Comparison of ENCODE assay signal across 21 mouse cellular contexts in the genomic region with DNA sequence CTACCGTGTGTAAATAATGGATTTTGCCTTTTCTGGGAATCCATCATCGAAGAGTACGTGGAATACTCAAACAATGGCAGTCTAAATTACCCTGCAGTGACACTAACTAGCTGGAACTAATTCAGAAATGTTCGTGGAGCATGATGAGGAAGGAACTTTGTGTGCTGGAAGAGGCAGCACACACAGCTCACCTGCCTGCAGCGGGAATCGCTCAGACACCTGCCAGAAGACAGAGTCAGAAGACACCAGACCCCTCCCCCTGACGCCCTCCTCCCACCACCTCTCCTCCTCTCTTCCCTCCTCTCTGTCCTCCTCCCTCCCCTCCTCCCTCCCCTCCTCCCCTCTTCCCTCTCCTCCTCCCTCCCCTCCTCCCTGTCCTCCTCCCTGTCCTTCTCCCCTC.
DNase-seq lines count a peak whose midpoint lies in the region; ATAC-seq and TF ChIP-seq lines count a peak whose summit lies in the region.
"Had no signal": no experiment of that assay in that cellular context is flagged by ENCODE, and none has a peak within 500 bp of the region (broad histone marks: within the 10 kb centered on the region; RNA-seq: fewer than 3 reads in every experiment).

No protein-coding gene starts in this region.

- no peak for DNase-seq in kidney, adult 8-10 months
- peak; percentile 16 for DNase-seq in testis, postnatal 14 days (ENCODE audit: low spot score)
- DNase-seq in testis, postnatal 10 days (ENCODE audit: low spot score), result no peak
- DNase-seq in hindbrain, postnatal 0 days (ENCODE audit: low spot score), result peak; percentile 48
- no peak for DNase-seq in cerebellum, adult 8-10 months
- DNase-seq in adrenal gland, adult 8-10 months, result no peak
- DNase-seq: adrenal gland, postnatal 10 days; kidney, postnatal 36 days; liver, postnatal 0 days; thymus, adult 2 months; thymus, postnatal 4 days had no signal

- H3K36me3 ChIP-seq in kidney, embryonic 15.5 days, result no peaks in the 10 kb centered on the region
- no peaks in the 10 kb centered on the region for H3K36me3 ChIP-seq in hindbrain, postnatal 0 days (ENCODE audit: insufficient read depth, low read length)
- H3K36me3 ChIP-seq: embryonic facial prominence, embryonic 10.5 days; limb, embryonic 12.5 days; stomach, embryonic 15.5 days had no signal

- H3K4me1 ChIP-seq in kidney, embryonic 15.5 days, result peaks cover 52% of the 10 kb centered on the region
- peaks cover 12% of the 10 kb centered on the region for H3K4me1 ChIP-seq in hindbrain, postnatal 0 days (ENCODE audit: insufficient read depth, low read length)

- H3K27ac ChIP-seq in kidney, embryonic 15.5 days, result no peak overlapping the region
- peak overlapping the region; percentile 34; the same call in 1 of the 2 replicates for H3K27ac ChIP-seq in hindbrain, postnatal 0 days
- H3K27ac ChIP-seq: embryonic facial prominence, embryonic 10.5 days; limb, embryonic 12.5 days; macrophage; stomach, embryonic 15.5 days had no signal

- 19% methylated on average over 7 of the region's 7 CpGs for WGBS in kidney, embryonic 15.5 days
- WGBS in hindbrain, postnatal 0 days, result 22% methylated on average over 7 of the region's 7 CpGs

- H3K9me3 ChIP-seq in kidney, embryonic 15.5 days (replicated peaks), result no peaks in the 10 kb centered on the region
- no peaks in the 10 kb centered on the region for H3K9me3 ChIP-seq in hindbrain, postnatal 0 days (ENCODE audit: low read length)
- H3K9me3 ChIP-seq: embryonic facial prominence, embryonic 10.5 days; limb, embryonic 12.5 days; stomach, embryonic 15.5 days had no signal

- no peak for ATAC-seq in kidney, embryonic 15.5 days (replicated peaks; ENCODE audit: low FRiP score)
- 0 out of 2 replicates have a peak, but pooled peaks have one; percentile 44 for ATAC-seq in hindbrain, postnatal 0 days
- ATAC-seq: intestine, embryonic 16.5 days; liver, postnatal 0 days; lung, postnatal 0 days had no signal

- H3K9ac ChIP-seq in kidney, embryonic 15.5 days, result no peak overlapping the region
- no peak overlapping the region for H3K9ac ChIP-seq in hindbrain, postnatal 0 days (replicated peaks; ENCODE audit: low read length)
- H3K9ac ChIP-seq: limb, embryonic 12.5 days; liver, postnatal 0 days; stomach, embryonic 15.5 days had no signal

- no peak overlapping the region for H3K4me3 ChIP-seq in kidney, embryonic 15.5 days (replicated peaks)
- no peak overlapping the region for H3K4me3 ChIP-seq in hindbrain, postnatal 0 days (ENCODE audit: low read length)
- H3K4me3 ChIP-seq: embryonic facial prominence, embryonic 10.5 days; limb, embryonic 12.5 days; myocyte; stomach, embryonic 15.5 days had no signal

- TF ChIP-seq CTCF in hindbrain, postnatal 0 days (IDR thresholded peaks at IDR 0.05; ENCODE audit: low read depth), result no peak

- H3K4me2 ChIP-seq in kidney, embryonic 15.5 days, result 0 out of 2 replicates have a peak overlapping the region, but pooled peaks have one; percentile 25
- peak overlapping the region; percentile 8; the same call in 1 of the 2 replicates for H3K4me2 ChIP-seq in hindbrain, postnatal 0 days (ENCODE audit: low read depth, low read length)
- H3K4me2 ChIP-seq: heart, embryonic 11.5 days; limb, embryonic 12.5 days; liver, embryonic 11.5 days; stomach, embryonic 15.5 days had no signal

- peaks cover 11% of the 10 kb centered on the region; the same call in 1 of the 2 replicates for H3K27me3 ChIP-seq in kidney, embryonic 15.5 days
- no peaks in the 10 kb centered on the region for H3K27me3 ChIP-seq in hindbrain, postnatal 0 days (ENCODE audit: insufficient read depth, low read length)

Comparison
In these comparisons a context has a peak if more than half of its experiments do, and no peak if none do; other contexts are left out.
1. DNase-seq: peak in testis, postnatal 14 days (single experiment) and hindbrain, postnatal 0 days (single experiment); none in kidney, adult 8-10 months (0 of 2), testis, postnatal 10 days (single experiment), cerebellum, adult 8-10 months (single experiment) and adrenal gland, adult 8-10 months (single experiment).